Mouse (Mus musculus) MEL (cell line): ENCODE measurements around the gene Ahcy. TPM values are rescaled to one million over a fixed set of nuclear protein-coding genes. Genes with fewer than 3 reads are reported as not detected.

ENCODE experiments used
- DNase-seq: peaks from one replicate; pipeline ENCODE4 v3.0.0; 2011; ENCODE audit warnings: low read depth, low spot score
- H3K27ac ChIP-seq: 2 replicates; pipeline ENCODE4 v1.5.1; 2012; ENCODE audit warnings: low read depth, mild to moderate bottlenecking, control low read depth, low read length, moderate library complexity; ENCODE audit not compliant: control insufficient read depth
- H3K27me3 ChIP-seq, 2 experiments: fragments of 150-350 bp in 1 of 2; sonication (generic) in 1 of 2; 2 replicates each; pipeline ENCODE4 v1.6.1; 2012; ENCODE audit warnings: low read length in 2 of 2, mild to moderate bottlenecking in 2 of 2, improper control_type of control experiment in 1 of 2, moderate library complexity in 1 of 2; ENCODE audit not compliant: insufficient read depth in 2 of 2, control insufficient read depth in 1 of 2
- H3K36me3 ChIP-seq, 2 experiments: 2 replicates each; pipeline ENCODE4 v1.6.1; 2012 to 2014; ENCODE audit warnings: low read length in 2 of 2, improper control_type of control experiment in 1 of 2, inconsistent platforms in 1 of 2, mild to moderate bottlenecking in 1 of 2; ENCODE audit not compliant: insufficient read depth in 2 of 2, control insufficient read depth in 1 of 2
- H3K4me1 ChIP-seq, 2 experiments: fragments of 150-350 bp in 1 of 2; sonication (generic) in 1 of 2; 2 replicates each; pipeline ENCODE4 v1.6.1; 2012; ENCODE audit warnings: low read length in 2 of 2, improper control_type of control experiment in 1 of 2, mild to moderate bottlenecking in 1 of 2; ENCODE audit not compliant: insufficient read depth in 2 of 2, control insufficient read depth in 1 of 2
- H3K4me3 ChIP-seq, 2 experiments: fragments of 150-350 bp in 1 of 2; sonication (generic) in 1 of 2; 2 replicates each; pipeline ENCODE4 v1.5.1; 2012; ENCODE audit warnings: low read depth in 2 of 2, low read length in 2 of 2, mild to moderate bottlenecking in 2 of 2, moderate library complexity in 2 of 2, control low read depth in 1 of 2, improper control_type of control experiment in 1 of 2; ENCODE audit not compliant: control insufficient read depth in 1 of 2, insufficient read depth in 1 of 2
- H3K79me2 ChIP-seq: 2 replicates; pipeline ENCODE4 v1.6.1; 2012; ENCODE audit warnings: mild to moderate bottlenecking, low read length, moderate library complexity; ENCODE audit not compliant: control insufficient read depth, poor library complexity, insufficient read depth
- H3K9ac ChIP-seq: 2 replicates; pipeline ENCODE4 v1.6.1; 2012; ENCODE audit warnings: low read depth, mild to moderate bottlenecking, control low read depth, low read length, moderate library complexity; ENCODE audit not compliant: control insufficient read depth, poor library complexity, severe bottlenecking
- H3K9me3 ChIP-seq: fragments of 150-350 bp; sonication (generic); replicated peaks from 2 replicates; pipeline ENCODE4 v1.6.1; 2012; ENCODE audit warnings: mild to moderate bottlenecking, low read length, improper control_type of control experiment, moderate library complexity; ENCODE audit not compliant: insufficient read depth
- CHD2 ChIP-seq: IDR thresholded peaks from 2 replicates; pipeline ENCODE4 v1.6.1; 2011; ENCODE audit warnings: low read length, improper control_type of control experiment
- CTCF ChIP-seq, 3 experiments: IDR thresholded peaks in 2 of 3; conservative IDR thresholded peaks in 1 of 3; 2 replicates each; pipeline ENCODE4 v1.5.1; 2011 to 2012; ENCODE audit warnings: low read length in 3 of 3, low read depth in 2 of 3, mild to moderate bottlenecking in 2 of 3, improper control_type of control experiment in 1 of 3, inconsistent platforms in 1 of 3, mixed read lengths in 1 of 3, moderate library complexity in 1 of 3; ENCODE audit not compliant: control insufficient read depth in 1 of 3, insufficient read depth in 1 of 3, poor library complexity in 1 of 3, severe bottlenecking in 1 of 3
- E2F4 ChIP-seq: IDR thresholded peaks from 2 replicates; pipeline ENCODE4 v1.6.1; 2011; ENCODE audit warnings: low read depth, low read length, improper control_type of control experiment, borderline replicate concordance
- ELF1 ChIP-seq: IDR thresholded peaks from 2 replicates; pipeline ENCODE4 v1.6.1; 2014; ENCODE audit warnings: low read depth, mild to moderate bottlenecking, inconsistent platforms, low read length, improper control_type of control experiment, moderate library complexity
- EP300 ChIP-seq, 2 experiments: IDR thresholded peaks; 2 replicates each; pipeline ENCODE4 v1.6.1; 2011; ENCODE audit warnings: improper control_type of control experiment in 2 of 2, low read length in 2 of 2, low read depth in 1 of 2, mild to moderate bottlenecking in 1 of 2
- GABPA ChIP-seq: IDR thresholded peaks from 2 replicates; pipeline ENCODE4 v1.6.1; 2012; ENCODE audit warnings: low read depth, mild to moderate bottlenecking, inconsistent platforms, low read length, improper control_type of control experiment, moderate library complexity
- GATA1 ChIP-seq: IDR thresholded peaks from 2 replicates; pipeline ENCODE4 v1.6.1; 2011; ENCODE audit warnings: low read depth, low read length, improper control_type of control experiment
- HCFC1 ChIP-seq: IDR thresholded peaks from 2 replicates; pipeline ENCODE4 v1.6.1; 2012; ENCODE audit warnings: low read depth, mild to moderate bottlenecking, inconsistent platforms, low read length, improper control_type of control experiment, moderate library complexity
- JUND ChIP-seq: IDR thresholded peaks from 2 replicates; pipeline ENCODE4 v1.6.1; 2011; ENCODE audit warnings: low read depth, mild to moderate bottlenecking, improper control_type of control experiment, low read length
- MAFK ChIP-seq: IDR thresholded peaks from 2 replicates; pipeline ENCODE4 v1.6.1; 2011; ENCODE audit warnings: low read depth, mild to moderate bottlenecking, low read length, improper control_type of control experiment, borderline replicate concordance
- MAX ChIP-seq: IDR thresholded peaks from 2 replicates; pipeline ENCODE4 v1.6.1; 2011; ENCODE audit warnings: low read length, improper control_type of control experiment
- MAZ ChIP-seq: IDR thresholded peaks from 2 replicates; pipeline ENCODE4 v1.6.1; 2012; ENCODE audit warnings: low read depth, mild to moderate bottlenecking, inconsistent platforms, low read length, improper control_type of control experiment
- MXI1 ChIP-seq: IDR thresholded peaks from 2 replicates; pipeline ENCODE4 v1.6.1; 2011; ENCODE audit warnings: mild to moderate bottlenecking, low read depth, low read length, improper control_type of control experiment
- MYB ChIP-seq: IDR thresholded peaks from 2 replicates; pipeline ENCODE4 v1.6.1; 2011; ENCODE audit warnings: mild to moderate bottlenecking, low read depth, low read length, improper control_type of control experiment
- MYC ChIP-seq: IDR thresholded peaks from 2 replicates; pipeline ENCODE4 v1.6.1; 2011; ENCODE audit warnings: low read depth, mild to moderate bottlenecking, low read length, improper control_type of control experiment, moderate library complexity
- NELFE ChIP-seq: IDR thresholded peaks from 2 replicates; pipeline ENCODE4 v1.6.1; 2011; ENCODE audit warnings: low read depth, low read length, improper control_type of control experiment
- NRF1 ChIP-seq: IDR thresholded peaks from 2 replicates; pipeline ENCODE4 v1.6.1; 2014; ENCODE audit warnings: low read depth, mild to moderate bottlenecking, inconsistent platforms, low read length, improper control_type of control experiment, moderate library complexity; ENCODE audit not compliant: poor library complexity, insufficient read depth, severe bottlenecking
- POLR2A ChIP-seq, 2 experiments: IDR thresholded peaks; 2 replicates each; pipeline ENCODE4 v1.6.1; 2011 to 2012; ENCODE audit warnings: low read length in 2 of 2, mild to moderate bottlenecking in 2 of 2, control low read depth in 1 of 2, improper control_type of control experiment in 1 of 2, low read depth in 1 of 2, moderate library complexity in 1 of 2; ENCODE audit not compliant: control insufficient read depth in 1 of 2, insufficient read depth in 1 of 2, poor library complexity in 1 of 2
- RAD21 ChIP-seq: IDR thresholded peaks from 2 replicates; pipeline ENCODE4 v1.6.1; 2011; ENCODE audit warnings: mild to moderate bottlenecking, low read depth, low read length, improper control_type of control experiment
- RCOR1 ChIP-seq: IDR thresholded peaks from 2 replicates; pipeline ENCODE4 v1.6.1; 2012; ENCODE audit warnings: low read depth, mild to moderate bottlenecking, inconsistent platforms, low read length, improper control_type of control experiment
- SIN3A ChIP-seq: IDR thresholded peaks from 2 replicates; pipeline ENCODE4 v1.6.1; 2012; ENCODE audit warnings: low read length, improper control_type of control experiment, inconsistent platforms
- SMC3 ChIP-seq: IDR thresholded peaks from 2 replicates; pipeline ENCODE4 v1.6.1; 2011; ENCODE audit warnings: low read depth, low read length, improper control_type of control experiment
- TAL1 ChIP-seq: IDR thresholded peaks from 2 replicates; pipeline ENCODE4 v1.6.1; 2012; ENCODE audit warnings: mild to moderate bottlenecking, inconsistent platforms, low read length, moderate library complexity, mixed read lengths
- TBP ChIP-seq: IDR thresholded peaks from 2 replicates; pipeline ENCODE4 v1.8.0; 2011; ENCODE audit warnings: low read depth, low read length, improper control_type of control experiment
- UBTF ChIP-seq: IDR thresholded peaks from 2 replicates; pipeline ENCODE4 v1.6.1; 2012; ENCODE audit warnings: low read depth, mild to moderate bottlenecking, inconsistent platforms, low read length, improper control_type of control experiment, moderate library complexity, borderline replicate concordance; ENCODE audit not compliant: insufficient read depth
- USF1 ChIP-seq: IDR thresholded peaks from 2 replicates; pipeline ENCODE4 v1.6.1; 2014; ENCODE audit warnings: low read depth, mild to moderate bottlenecking, inconsistent platforms, low read length, improper control_type of control experiment, moderate library complexity
- ZC3H11A ChIP-seq: IDR thresholded peaks from 2 replicates; pipeline ENCODE4 v1.6.1; 2012; ENCODE audit warnings: low read depth, mild to moderate bottlenecking, inconsistent platforms, low read length, improper control_type of control experiment
- ZKSCAN1 ChIP-seq: IDR thresholded peaks from 2 replicates; pipeline ENCODE4 v1.6.1; 2012; ENCODE audit warnings: low read depth, mild to moderate bottlenecking, inconsistent platforms, low read length, improper control_type of control experiment, moderate library complexity
- ZNF384 ChIP-seq: IDR thresholded peaks from 2 replicates; pipeline ENCODE4 v1.6.1; 2012; ENCODE audit warnings: low read depth, mild to moderate bottlenecking, inconsistent platforms, low read length, improper control_type of control experiment
- polyA plus RNA-seq, 2 experiments: library from polyadenylated mRNA; stranded (reverse) in 1 of 2; unstranded in 1 of 2; fragments of >175 nt in 1 of 2; fragments of >200 nt in 1 of 2; gene quantifications; 2 replicates each; pipeline versions ENCODE4 v1.2.1 to v1.2.4; 2012; ENCODE audit warnings: low replicate concordance in 2 of 2, low read depth in 1 of 2; ENCODE audit not compliant: insufficient read length in 2 of 2, insufficient read depth in 1 of 2, missing spikeins in 1 of 2
- total RNA-seq: library from RNA; depleted of rRNA; stranded (reverse); fragments of 300-350 nt; gene quantifications from 2 replicates; pipeline ENCODE4 v1.2.3, GENCODE M21; 2012

The Ahcy gene
- total and polyA plus RNA-seq, 3 experiments, result 255 to 5,082 (median 364) TPM

- no peak overlapping the region for H3K9ac ChIP-seq
- H3K27me3 ChIP-seq, result no peaks in the 10 kb centered on the region
- peak; percentile 58 for DNase-seq
- H3K79me2 ChIP-seq, result no peaks in the 10 kb centered on the region
- no peaks in the 10 kb centered on the region for H3K9me3 ChIP-seq
- peaks cover 0 to 8% of the 10 kb centered on the region in 2 experiments; a peak in 3 of 4 replicates for H3K4me1 ChIP-seq
- H3K4me3 ChIP-seq, result no peak overlapping the region
- TF ChIP-seq CTCF (IDR thresholded peaks at IDR 0.05 in 2 of 3, conservative IDR thresholded peaks at IDR 0.05 in 1 of 3; ENCODE audit: control insufficient read depth in 1 of 3, insufficient read depth in 1 of 3, low read depth in 2 of 3, low read length in 3 of 3, poor library complexity in 1 of 3, severe bottlenecking in 1 of 3) (peak in 2 of 3 experiments; percentile 40; a peak in 3 of 6 replicates), ZNF384 (no peak)
- TF ChIP-seq, all 39 proteins: peak for 1
- peaks cover 0 to 3% of the 10 kb centered on the region in 2 experiments; a peak in 1 of 4 replicates for H3K36me3 ChIP-seq
- no peak overlapping the region for H3K27ac ChIP-seq
Observed at GRCm38 (mm10) chr2:155098720-155099380, 24.6 kb upstream of the Ahcy start.

- Histone ChIP-seq H3K27ac (peak overlapping the region; percentile 46), H3K4me3 (peak overlapping the region; percentile 13 to 61)
Observed at GRCm38 (mm10) chr2:155093418-155093817, 19.1 kb upstream of the Ahcy start.

More at GRCm38 (mm10) chr2:155093418-155093817, 19.1 kb upstream of the Ahcy start:
- peak; percentile 63 for DNase-seq
- peaks cover 0 to 28% of the 10 kb centered on the region in 2 experiments; a peak in 2 of 4 replicates for H3K36me3 ChIP-seq
- peak overlapping the region; percentile 4 for H3K9ac ChIP-seq
- no peaks in the 10 kb centered on the region for H3K9me3 ChIP-seq
- TF ChIP-seq NELFE, result peak; percentile 28; the same call in 1 of the 2 replicates
- peak; percentile 48; the same call in 1 of the 2 replicates for TF ChIP-seq MYB
- TF ChIP-seq TBP, result 0 out of 2 replicates have a peak, but pooled peaks have one; percentile 8
- peak; percentile 73; the same call in 1 of the 2 replicates for TF ChIP-seq MAX
- TF ChIP-seq NRF1, result no peak
- TF ChIP-seq E2F4, result no peak
- TF ChIP-seq MYC, result peak; percentile 75
- peak; percentile 83; the same call in 1 of the 2 replicates for TF ChIP-seq MXI1
- no peak for TF ChIP-seq SMC3
- TF ChIP-seq ZKSCAN1, result no peak
- TF ChIP-seq CHD2, result no peak
- TF ChIP-seq GATA1, result peak; percentile 55; the same call in 1 of the 2 replicates
- TF ChIP-seq POLR2A (IDR thresholded peaks at IDR 0.05; ENCODE audit: control insufficient read depth in 1 of 2, insufficient read depth in 1 of 2, low read depth in 1 of 2, low read length in 2 of 2, poor library complexity in 1 of 2), result no peak
- TF ChIP-seq MAFK, result no peak
- TF ChIP-seq UBTF, result no peak
- 0 out of 2 replicates have a peak, but pooled peaks have one; percentile 8 for TF ChIP-seq ELF1
- TF ChIP-seq EP300 (IDR thresholded peaks at IDR 0.05; ENCODE audit: low read depth in 1 of 2, low read length in 2 of 2), result peak in 1 of 2 experiments; percentile 50; a peak in 2 of 4 replicates
- no peak for TF ChIP-seq MAZ
- no peak for TF ChIP-seq ZC3H11A
- TF ChIP-seq HCFC1, result no peak
- no peak for TF ChIP-seq GABPA
- TF ChIP-seq RCOR1, result peak; percentile 35; the same call in 1 of the 2 replicates
- no peak for TF ChIP-seq TAL1
- peak; percentile 92 for TF ChIP-seq JUND
- TF ChIP-seq USF1, result no peak
- TF ChIP-seq RAD21, result no peak
- TF ChIP-seq SIN3A, result peak; percentile 62; the same call in 1 of the 2 replicates
- peaks cover 24 to 28% of the 10 kb centered on the region in 2 experiments for H3K4me1 ChIP-seq
- no peaks in the 10 kb centered on the region for H3K79me2 ChIP-seq
- no peaks in the 10 kb centered on the region for H3K27me3 ChIP-seq
